Mouse (Mus musculus) liver, embryonic 13.5 days (tissue): ENCODE measurements around the gene Pnrc2. TPM values are rescaled to one million over a fixed set of nuclear protein-coding genes. Genes with fewer than 3 reads are reported as not detected.

ENCODE experiments used
- ATAC-seq: fragments of 200-750 bp; cut with Nextera tagmentation; 2 replicates; pipeline ENCODE4 v1.8.0; 2017; ENCODE audit warnings: low read depth, mild to moderate bottlenecking, moderate number of reproducible peaks, moderate library complexity
- DNase-seq: peaks from one replicate; pipeline ENCODE4 v3.0.0; 2022
- H3K27ac ChIP-seq: fragments of 300-500 bp; sonication (generic); 2 replicates; pipeline ENCODE4 v1.5.1; 2015; ENCODE audit warnings: moderate library complexity, mild to moderate bottlenecking, inconsistent platforms
- H3K27me3 ChIP-seq: fragments of 300-500 bp; sonication (generic); 2 replicates; pipeline ENCODE4 v1.6.1; 2015; ENCODE audit warnings: mild to moderate bottlenecking, inconsistent platforms
- H3K36me3 ChIP-seq: fragments of 300-500 bp; sonication (generic); 2 replicates; pipeline ENCODE4 v1.6.1; 2015; ENCODE audit warnings: mild to moderate bottlenecking, inconsistent platforms
- H3K4me1 ChIP-seq: fragments of 300-500 bp; sonication (generic); replicated peaks from 2 replicates; pipeline ENCODE4 v1.6.1; 2015; ENCODE audit warnings: inconsistent platforms
- H3K4me2 ChIP-seq: fragments of 300-500 bp; sonication (generic); 2 replicates; pipeline ENCODE4 v1.6.1; 2015; ENCODE audit warnings: inconsistent platforms, mild to moderate bottlenecking, moderate library complexity
- H3K4me3 ChIP-seq: fragments of 300-500 bp; sonication (generic); replicated peaks from 2 replicates; pipeline ENCODE4 v1.5.1; 2015; ENCODE audit warnings: mild to moderate bottlenecking, inconsistent platforms
- H3K9ac ChIP-seq: fragments of 300-500 bp; sonication (generic); 2 replicates; pipeline ENCODE4 v1.6.1; 2015; ENCODE audit warnings: mild to moderate bottlenecking, inconsistent platforms
- H3K9me3 ChIP-seq: fragments of 300-500 bp; sonication (generic); replicated peaks from 2 replicates; pipeline ENCODE4 v1.6.1; 2016; ENCODE audit warnings: inconsistent platforms
- WGBS: fragments of 180-500 bp; shearing (Covaris S2); methylation state at CpG from one replicate; pipeline ENCODE4 v1.1.7; 2015; ENCODE audit not compliant: insufficient replicate concordance; 5-methylcytosine and 5-hydroxymethylcytosine counted together
- polyA plus RNA-seq: library from polyadenylated mRNA; unstranded; fragments of >200 nt; fragmentation: Nextera tagmentation; extraction: Ambion mirVana; gene quantifications from 2 replicates; pipeline ENCODE4 v1.2.1, GENCODE M21; 2015

Pnrc2 gene
- polyA plus RNA-seq, 1 experiment from 2014 or later = 88.0 TPM

DNA sequence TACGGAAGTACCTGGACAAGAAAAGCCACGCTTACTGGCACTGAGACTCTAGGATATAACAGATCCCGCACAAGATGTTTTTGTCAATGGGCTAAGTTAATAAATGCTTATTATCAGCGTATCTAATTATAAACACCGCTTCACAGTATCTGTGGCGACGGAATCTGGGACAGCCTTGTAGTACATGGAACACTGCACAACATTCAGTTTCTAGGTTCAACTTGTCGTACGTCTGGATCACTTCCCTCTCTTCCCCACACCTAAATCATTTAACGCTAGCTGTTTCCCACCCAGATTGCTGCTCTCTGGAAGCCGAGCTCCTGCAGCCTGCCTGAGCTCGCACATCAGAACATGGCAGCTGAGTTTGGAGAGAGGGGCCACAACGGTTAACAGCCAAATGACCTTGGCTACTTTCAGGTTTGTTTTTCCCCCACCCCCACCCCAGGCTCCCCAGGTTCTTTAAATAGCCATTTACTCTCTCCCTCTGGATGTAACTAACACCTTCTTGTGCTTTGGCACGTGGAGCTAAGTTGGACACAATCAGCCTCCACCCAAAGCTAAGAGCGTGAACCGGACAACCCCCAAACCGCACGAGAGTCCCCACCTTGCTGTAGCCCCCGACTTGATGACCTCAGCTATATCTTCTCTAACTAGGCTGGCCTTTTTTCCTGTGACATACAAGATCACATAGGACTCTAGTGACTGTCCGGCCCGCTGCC lies 34.2 kb downstream of the Pnrc2 start:
- H3K9ac ChIP-seq = no peak overlapping the region
- 0 out of 2 replicates have a peak, but pooled peaks cover 3% of the 10 kb centered on the region for H3K9me3 ChIP-seq
- H3K4me2 ChIP-seq = no peak overlapping the region
- WGBS = 76% methylated on average over 21 of the region's 21 CpGs
- H3K27ac ChIP-seq = no peak overlapping the region
- ATAC-seq = no peak
- H3K4me1 ChIP-seq = 0 out of 2 replicates have a peak, but pooled peaks cover 4% of the 10 kb centered on the region
- H3K27me3 ChIP-seq = no peaks in the 10 kb centered on the region
- H3K36me3 ChIP-seq = no peaks in the 10 kb centered on the region
- no peak for DNase-seq
- H3K4me3 ChIP-seq = no peak overlapping the region

GRCm38 (mm10) chr4:135838925-135839292 lies 34.7 kb downstream of the Pnrc2 start:
- Histone ChIP-seq H3K36me3 (no peaks in the 10 kb centered on the region), H3K4me3 (no peak overlapping the region), H3K9me3 (0 out of 2 replicates have a peak, but pooled peaks cover 3% of the 10 kb centered on the region), H3K27ac (no peak overlapping the region), H3K4me1 (0 out of 2 replicates have a peak, but pooled peaks cover 4% of the 10 kb centered on the region), H3K27me3 (no peaks in the 10 kb centered on the region), H3K4me2 (no peak overlapping the region), H3K9ac (no peak overlapping the region)
- no peak for DNase-seq
- 49% methylated on average over 3 of the region's 3 CpGs for WGBS
- ATAC-seq = no peak

DNA sequence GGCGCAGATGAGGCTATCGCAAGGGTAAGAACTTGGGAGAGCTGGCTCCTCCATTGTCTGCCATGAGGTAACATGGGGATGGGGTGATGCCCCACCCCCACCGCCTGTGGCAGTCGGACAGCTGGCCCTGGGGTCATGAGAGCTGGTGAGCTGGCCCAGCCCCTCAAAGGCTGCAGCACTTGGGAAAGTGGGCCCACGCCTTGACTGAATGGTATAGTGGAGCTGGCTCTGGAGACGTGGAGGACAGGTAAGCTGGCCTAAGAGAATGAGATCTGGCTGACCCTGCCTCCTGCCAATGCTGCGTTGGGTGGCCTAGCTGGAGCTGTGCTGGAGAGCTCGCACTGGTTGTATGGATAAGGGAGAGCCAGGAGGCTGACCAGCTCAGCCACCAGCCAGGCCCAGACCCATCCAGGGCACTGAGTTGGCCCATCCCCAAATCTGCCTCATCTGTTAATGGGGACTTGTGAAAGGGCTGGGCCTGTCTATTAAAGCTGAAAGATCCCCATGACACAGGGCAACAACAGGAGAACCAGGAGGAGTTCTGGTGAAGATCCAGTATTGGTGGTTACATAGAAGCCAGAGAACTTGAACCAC lies 39.4 kb downstream of the Pnrc2 start:
- no peaks in the 10 kb centered on the region for H3K9me3 ChIP-seq
- no peak for ATAC-seq
- no peaks in the 10 kb centered on the region; the same call in 1 of the 2 replicates for H3K4me1 ChIP-seq
- 68% methylated on average over 8 of the region's 8 CpGs for WGBS
- H3K36me3 ChIP-seq = no peaks in the 10 kb centered on the region
- DNase-seq = no peak
- H3K4me2 ChIP-seq = no peak overlapping the region
- no peaks in the 10 kb centered on the region for H3K27me3 ChIP-seq
- no peak overlapping the region for H3K4me3 ChIP-seq
- no peak overlapping the region for H3K27ac ChIP-seq
- no peak overlapping the region for H3K9ac ChIP-seq

DNA sequence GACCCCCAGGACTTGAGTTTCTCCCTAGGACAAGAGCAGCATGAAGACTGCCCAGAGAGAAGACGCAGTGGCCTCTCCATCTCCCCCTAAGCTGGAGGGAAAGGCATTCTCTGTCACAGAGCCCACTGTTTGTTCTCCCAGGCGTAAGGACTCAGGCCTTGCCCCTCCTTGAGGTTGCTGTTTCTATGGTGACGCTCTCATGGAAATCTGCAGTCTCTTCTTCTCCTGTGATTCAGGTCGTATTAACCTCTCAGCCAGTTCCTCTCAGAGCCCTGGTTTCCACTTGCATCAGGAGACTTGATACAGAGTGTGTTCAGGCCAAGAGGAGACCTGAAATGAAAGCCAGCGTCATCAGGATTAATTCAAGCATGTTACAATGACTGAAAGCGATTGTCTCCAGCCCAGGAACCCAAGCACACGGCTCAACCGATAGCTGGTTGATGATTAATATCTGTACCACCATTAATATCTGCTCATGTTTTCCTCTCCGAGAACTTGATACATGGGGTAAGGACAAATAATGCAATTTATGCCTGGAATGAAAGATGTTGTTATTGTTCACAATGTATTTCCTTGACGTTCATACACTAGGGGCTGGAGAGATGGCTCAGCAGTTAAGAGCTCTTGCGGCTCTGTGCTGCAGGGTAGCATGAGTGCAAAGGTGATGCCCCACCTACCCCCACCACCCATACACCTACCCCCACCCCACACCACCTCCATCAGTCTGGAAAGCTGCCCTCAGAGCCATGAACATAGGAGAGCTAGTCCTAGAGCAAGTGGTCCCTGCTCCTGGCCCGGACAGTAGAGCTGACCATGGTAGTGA lies 40.1 kb downstream of the Pnrc2 start:
- H3K4me2 ChIP-seq = no peak overlapping the region
- no peaks in the 10 kb centered on the region for H3K9me3 ChIP-seq
- H3K27ac ChIP-seq = no peak overlapping the region
- H3K4me1 ChIP-seq = no peaks in the 10 kb centered on the region; the same call in 1 of the 2 replicates
- DNase-seq (no peak), ATAC-seq (no peak)
- no peaks in the 10 kb centered on the region for H3K36me3 ChIP-seq
- 72% methylated on average over 12 of the region's 12 CpGs for WGBS
- H3K27me3 ChIP-seq = no peaks in the 10 kb centered on the region
- no peak overlapping the region for H3K4me3 ChIP-seq
- no peak overlapping the region for H3K9ac ChIP-seq

- H3K4me1 ChIP-seq = no peaks in the 10 kb centered on the region; the same call in 1 of the 2 replicates
- 75% methylated on average over 11 of the region's 11 CpGs for WGBS
- no peak for DNase-seq
- H3K9ac ChIP-seq = no peak overlapping the region
- no peak overlapping the region for H3K4me2 ChIP-seq
- no peak for ATAC-seq
- no peaks in the 10 kb centered on the region for H3K27me3 ChIP-seq
- no peaks in the 10 kb centered on the region for H3K9me3 ChIP-seq
- H3K27ac ChIP-seq = no peak overlapping the region
- H3K4me3 ChIP-seq = no peak overlapping the region
- H3K36me3 ChIP-seq = no peaks in the 10 kb centered on the region
Observed at GRCm38 (mm10) chr4:135832070-135832469, 41.6 kb downstream of the Pnrc2 start.

DNA sequence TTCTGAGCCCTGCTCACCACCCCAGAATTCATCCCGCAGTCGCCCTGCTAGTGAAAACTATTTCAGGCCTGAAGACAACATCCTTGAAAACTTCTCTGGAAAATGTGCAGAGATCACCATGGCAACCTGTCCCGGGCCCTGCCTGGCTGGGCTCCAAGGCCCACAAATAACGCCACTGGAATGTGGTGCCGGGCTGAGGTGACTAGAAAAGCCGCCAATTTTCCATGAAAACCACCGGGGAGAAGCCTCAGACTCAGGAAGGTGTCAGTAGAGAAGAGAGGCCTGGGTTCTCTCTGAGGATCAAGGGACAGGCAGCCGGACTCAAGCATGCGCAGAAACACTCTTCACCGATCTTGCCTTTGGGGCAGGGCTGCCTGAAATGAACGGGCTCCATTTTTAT lies 45.2 kb downstream of the Pnrc2 start:
- Histone ChIP-seq H3K9ac (no peak overlapping the region), H3K27me3 (no peaks in the 10 kb centered on the region), H3K9me3 (no peaks in the 10 kb centered on the region), H3K4me1 (no peaks in the 10 kb centered on the region; the same call in 1 of the 2 replicates), H3K36me3 (no peaks in the 10 kb centered on the region), H3K4me3 (no peak overlapping the region), H3K4me2 (no peak overlapping the region), H3K27ac (no peak overlapping the region; the same call in 1 of the 2 replicates)
- DNase-seq (no peak), ATAC-seq (no peak)
- WGBS = 60% methylated on average over 11 of the region's 11 CpGs

GRCm38 (mm10) chr4:135824254-135824653 lies 49.4 kb downstream of the Pnrc2 start:
- H3K36me3 ChIP-seq = no peaks in the 10 kb centered on the region
- no peak for DNase-seq
- no peak for ATAC-seq
- no peak overlapping the region for H3K9ac ChIP-seq
- no peak overlapping the region for H3K27ac ChIP-seq
- H3K4me1 ChIP-seq = no peaks in the 10 kb centered on the region
- no peak overlapping the region for H3K4me3 ChIP-seq
- no peaks in the 10 kb centered on the region for H3K27me3 ChIP-seq
- no peak overlapping the region for H3K4me2 ChIP-seq
- no peaks in the 10 kb centered on the region for H3K9me3 ChIP-seq
- 63% methylated on average over 8 of the region's 8 CpGs for WGBS

DNA sequence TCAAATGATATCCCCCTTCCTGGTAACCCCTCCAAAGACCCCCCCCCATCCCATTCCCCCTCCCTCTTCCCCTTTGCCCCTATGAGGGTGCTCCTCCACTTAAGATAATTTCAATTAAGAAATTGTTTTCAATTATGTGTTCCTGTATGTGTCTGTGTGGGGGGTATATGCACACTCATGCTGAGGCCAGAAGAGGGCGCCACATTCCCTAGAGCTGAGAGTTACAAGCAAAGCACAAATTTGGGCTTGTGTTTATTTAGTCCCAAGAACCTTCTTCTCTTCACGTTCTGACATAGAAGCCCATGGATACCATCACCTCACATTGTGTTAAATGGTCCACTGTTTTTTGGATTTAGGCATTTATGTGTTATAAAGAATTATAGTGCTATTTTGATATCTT lies 50.4 kb downstream of the Pnrc2 start:
- H3K4me3 ChIP-seq = no peak overlapping the region
- no peak overlapping the region for H3K4me2 ChIP-seq
- no peak overlapping the region for H3K27ac ChIP-seq
- H3K9me3 ChIP-seq = no peaks in the 10 kb centered on the region
- no peak overlapping the region for H3K9ac ChIP-seq
- H3K36me3 ChIP-seq = no peaks in the 10 kb centered on the region
- WGBS = 58% methylated on average over 2 of the region's 2 CpGs
- no peaks in the 10 kb centered on the region for H3K27me3 ChIP-seq
- H3K4me1 ChIP-seq = peaks cover 2% of the 10 kb centered on the region; the same call in 1 of the 2 replicates
- ATAC-seq = no peak
- DNase-seq = no peak

DNA sequence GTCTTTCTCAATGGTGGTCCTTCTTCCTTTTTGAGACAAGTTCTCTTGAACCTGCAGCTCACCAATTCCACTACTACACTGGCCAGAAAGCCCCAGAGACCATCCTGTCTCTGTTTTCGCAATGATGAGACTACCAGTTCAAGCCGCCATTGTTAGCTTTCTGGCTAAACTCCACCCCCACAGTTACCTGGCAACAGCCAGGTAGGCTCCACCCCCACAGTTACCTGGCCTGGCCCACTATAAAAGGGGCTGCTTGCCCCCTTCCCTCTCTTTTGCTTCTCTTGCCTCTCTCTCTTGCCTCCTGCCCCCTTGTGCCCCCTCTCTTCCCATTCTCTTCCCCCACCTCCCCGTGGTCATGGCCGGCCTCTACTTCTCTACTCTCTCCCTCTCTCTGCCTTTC lies 51.9 kb downstream of the Pnrc2 start:
- DNase-seq (no peak), ATAC-seq (no peak)
- H3K27ac ChIP-seq = no peak overlapping the region
- H3K4me3 ChIP-seq = no peak overlapping the region
- no peak overlapping the region for H3K9ac ChIP-seq
- no peaks in the 10 kb centered on the region for H3K27me3 ChIP-seq
- no peak overlapping the region for H3K4me2 ChIP-seq
- H3K4me1 ChIP-seq = peaks cover 17% of the 10 kb centered on the region
- no peaks in the 10 kb centered on the region for H3K36me3 ChIP-seq
- no peaks in the 10 kb centered on the region for H3K9me3 ChIP-seq
- WGBS = 79% methylated on average over 4 of the region's 4 CpGs
